Mouse (Mus musculus): ENCODE measurements around the gene Tmem51. TPM values are rescaled to one million over a fixed set of nuclear protein-coding genes. Genes with fewer than 3 reads are reported as not detected.
"Not testable (repeated sequence)": the region's sequence is repeated elsewhere in the genome, so short reads cannot be mapped to it uniquely, and the experiment has no call there.

Tmem51 gene
- polyA plus RNA-seq, 2 experiments from 2014 or later, result 0.24 to 1.5 TPM

DNA sequence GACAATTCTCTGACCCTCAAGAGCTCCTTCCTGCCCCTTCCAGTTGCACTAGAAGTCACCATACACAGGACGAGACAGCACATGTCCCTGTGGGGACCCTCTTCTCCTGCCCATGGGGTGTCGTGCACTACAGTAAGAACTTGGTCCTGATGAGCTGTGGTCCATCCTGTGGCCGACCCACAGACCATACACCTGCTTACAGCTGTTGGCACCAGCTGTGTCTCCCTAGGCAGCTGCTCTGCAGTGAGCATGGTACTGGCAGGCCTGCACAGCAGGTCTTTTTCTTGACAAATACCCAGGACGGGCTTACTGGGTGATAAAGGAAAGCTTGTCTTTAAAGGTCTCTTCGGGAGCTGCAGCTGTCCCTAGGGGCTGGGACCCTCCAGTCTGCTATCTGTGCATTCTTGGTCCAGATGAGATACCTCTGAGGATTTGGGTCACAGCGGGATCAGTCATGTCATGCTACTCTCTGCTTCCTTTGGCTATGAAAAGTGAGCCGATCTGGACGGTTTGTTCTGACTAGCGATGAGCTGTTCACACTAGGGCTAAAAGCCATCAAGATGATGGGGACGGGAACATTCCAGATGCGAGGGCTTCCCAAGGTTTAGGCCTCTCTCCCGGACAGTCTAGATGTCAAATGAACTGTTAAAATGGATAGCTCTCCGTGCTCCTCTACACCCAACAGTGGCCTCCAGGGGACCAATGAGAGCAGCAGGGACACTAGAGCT is 24.8 kb downstream of the Tmem51 start:
- ATAC-seq, result no peak

DNA sequence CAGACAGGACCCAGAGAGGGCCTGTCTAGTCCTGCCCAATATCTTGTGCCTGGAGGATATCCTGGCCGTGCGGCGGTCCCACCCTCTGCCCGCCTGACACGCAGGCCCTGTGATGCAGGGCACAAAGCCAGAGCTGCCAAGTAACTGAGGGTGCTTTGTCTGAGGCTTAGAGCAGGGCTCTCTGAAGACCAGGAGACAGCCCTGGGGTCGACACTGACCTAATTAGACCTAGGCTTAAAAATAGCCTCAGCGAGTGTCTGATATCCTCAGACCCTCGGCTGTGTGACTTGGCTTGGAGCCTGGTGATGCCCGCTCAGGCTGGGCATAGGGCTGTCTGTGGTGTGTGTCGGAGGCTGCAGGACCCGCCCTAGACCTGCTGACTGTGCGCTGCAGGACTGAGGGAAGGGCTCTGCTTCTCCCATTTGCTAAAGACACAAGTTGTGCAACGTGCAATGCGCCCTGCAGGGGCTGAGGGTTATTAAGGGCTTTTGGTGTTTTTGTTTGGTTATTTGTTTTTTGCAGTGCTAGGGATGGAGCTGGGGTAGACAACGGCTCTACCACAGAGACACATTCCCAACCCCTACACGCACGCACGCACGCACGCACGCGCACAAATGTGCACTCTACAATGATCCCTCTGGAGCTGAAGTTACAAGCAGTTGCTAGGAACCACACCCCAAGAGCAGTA is 26.4 kb downstream of the Tmem51 start:
- ATAC-seq, result no peak

GRCm38 (mm10) chr4:142055600-142055999 is 28.5 kb downstream of the Tmem51 start:
- ATAC-seq, result no peak

- no peak for ATAC-seq
Measured at GRCm38 (mm10) chr4:142054580-142054979, 29.5 kb downstream of the Tmem51 start.

DNA sequence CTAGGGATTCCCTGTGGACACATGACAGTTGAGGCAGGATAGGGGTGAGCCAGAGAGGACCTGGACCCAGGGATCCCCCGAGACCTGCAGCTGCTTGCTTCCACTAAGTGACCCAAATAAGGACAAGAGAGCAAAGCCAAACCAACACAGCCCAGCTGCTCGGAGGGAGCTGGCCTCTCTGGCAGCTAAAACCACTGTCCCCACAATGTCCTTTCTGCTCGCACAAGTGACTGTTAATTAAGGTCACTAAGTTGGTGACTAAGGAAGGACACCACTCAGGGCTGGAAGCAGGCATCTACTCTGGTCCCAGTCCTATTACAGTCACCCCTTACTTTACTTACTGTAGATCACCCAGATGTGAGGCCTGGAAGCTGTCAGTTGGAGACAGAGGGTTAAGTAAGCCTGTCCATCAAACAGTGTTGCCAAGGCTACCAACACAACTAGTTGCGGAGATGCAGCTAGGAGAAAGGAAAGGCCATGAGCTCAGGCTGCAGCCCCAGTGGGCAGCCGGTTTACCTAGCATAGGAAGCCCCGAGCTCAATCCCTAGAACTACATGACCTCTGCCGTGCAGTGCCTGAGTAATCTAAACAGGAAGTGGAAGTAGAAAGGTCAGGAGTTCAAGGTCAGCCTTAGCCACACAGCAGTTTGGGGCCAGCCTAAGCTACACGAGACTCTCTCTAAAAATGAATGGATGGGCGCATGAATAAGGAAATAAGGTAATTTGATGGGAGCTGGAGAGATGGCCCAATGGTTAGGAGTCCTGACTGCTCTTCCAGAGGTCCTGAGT is 30.2 kb downstream of the Tmem51 start:
- no peak for ATAC-seq

DNA sequence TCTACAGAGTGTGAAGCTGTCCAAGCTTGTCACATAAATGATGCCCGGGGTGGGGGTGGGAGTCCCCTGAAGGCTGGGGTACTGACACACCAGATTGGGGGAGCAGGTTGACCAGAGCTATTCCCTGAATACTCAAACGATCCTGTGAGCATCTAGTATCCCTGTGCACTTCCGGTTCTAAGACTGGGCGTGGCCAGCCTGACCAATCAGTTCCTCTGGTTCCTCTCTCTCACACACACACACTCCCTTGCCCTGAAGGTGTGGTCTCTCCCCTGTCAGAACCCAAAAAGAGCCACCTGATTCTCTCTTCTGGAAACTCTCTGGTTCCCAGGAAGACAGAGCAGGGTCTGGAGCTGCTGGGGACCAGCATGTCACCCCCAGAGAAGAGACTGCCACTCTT is 30.8 kb downstream of the Tmem51 start:
- ATAC-seq, result no peak

DNA sequence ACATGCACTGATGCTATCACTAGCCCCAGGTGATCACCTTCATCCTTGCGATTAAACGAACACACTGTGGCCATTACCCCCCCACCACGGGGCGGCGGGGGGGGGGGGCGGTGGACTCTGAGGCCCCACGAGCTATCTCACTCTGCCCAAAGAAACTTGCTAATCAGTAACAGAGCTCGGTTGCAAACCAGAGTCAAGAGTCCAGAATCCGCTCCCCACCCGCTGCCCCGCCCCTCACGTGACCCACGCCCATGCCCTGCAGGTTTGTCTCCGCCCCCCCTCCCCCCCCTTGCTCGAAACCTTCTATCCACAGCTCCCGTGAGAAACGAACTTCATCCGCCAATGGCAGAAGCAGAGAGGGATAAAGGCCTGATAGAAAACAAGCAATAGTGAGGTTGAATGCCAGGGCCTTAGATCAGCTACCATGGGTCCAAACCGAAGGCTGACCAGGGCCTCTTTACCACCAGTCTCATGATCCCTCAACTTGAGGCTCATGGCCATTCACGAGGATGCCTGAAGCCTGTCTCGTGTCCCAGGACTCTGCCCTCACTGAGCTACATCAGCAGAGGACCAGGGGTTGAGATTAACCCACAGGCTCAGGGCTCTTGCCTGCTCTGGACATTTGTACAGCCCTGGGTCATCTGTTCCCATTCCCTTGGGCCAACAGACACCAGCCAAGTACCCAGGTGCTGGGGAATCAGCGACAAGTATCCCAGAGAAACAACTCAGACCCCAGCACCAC is 31.5 kb downstream of the Tmem51 start:
- no peak for ATAC-seq

- not testable (repeated sequence) for ATAC-seq
Measured at GRCm38 (mm10) chr4:142051883-142052282, 32.2 kb downstream of the Tmem51 start.

GRCm38 (mm10) chr4:142049963-142050362 is 34.1 kb downstream of the Tmem51 start:
- ATAC-seq, result no peak

DNA sequence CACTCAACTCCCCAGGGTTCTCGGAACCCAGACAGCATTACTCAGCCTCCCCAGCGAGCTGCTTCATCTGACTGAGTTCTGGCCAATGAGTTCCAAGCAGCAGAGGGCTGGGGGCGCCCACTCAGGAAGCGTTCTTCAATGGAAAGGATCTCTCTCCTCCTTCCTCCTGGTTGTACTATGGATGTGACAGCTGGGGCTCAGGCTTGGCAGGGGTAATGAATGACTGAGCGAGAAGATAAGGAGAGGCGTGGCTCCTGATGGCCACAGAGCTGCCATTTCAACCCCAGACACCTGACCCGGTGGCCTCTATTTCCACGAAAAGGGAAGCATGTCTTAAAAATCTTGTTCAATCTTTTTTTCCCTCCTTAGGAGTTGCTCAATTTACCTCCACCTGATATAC is 35.7 kb downstream of the Tmem51 start:
- ATAC-seq, result no peak

- ATAC-seq, result no peak
Measured at GRCm38 (mm10) chr4:142047005-142047404, 37.1 kb downstream of the Tmem51 start.

GRCm38 (mm10) chr4:142046496-142046895 is 37.6 kb downstream of the Tmem51 start:
- ATAC-seq, result no peak

GRCm38 (mm10) chr4:142045595-142046163 is 38.4 kb downstream of the Tmem51 start:
- ATAC-seq, result no peak

- ATAC-seq, result no peak
Measured at GRCm38 (mm10) chr4:142044452-142044851, 39.7 kb downstream of the Tmem51 start.

DNA sequence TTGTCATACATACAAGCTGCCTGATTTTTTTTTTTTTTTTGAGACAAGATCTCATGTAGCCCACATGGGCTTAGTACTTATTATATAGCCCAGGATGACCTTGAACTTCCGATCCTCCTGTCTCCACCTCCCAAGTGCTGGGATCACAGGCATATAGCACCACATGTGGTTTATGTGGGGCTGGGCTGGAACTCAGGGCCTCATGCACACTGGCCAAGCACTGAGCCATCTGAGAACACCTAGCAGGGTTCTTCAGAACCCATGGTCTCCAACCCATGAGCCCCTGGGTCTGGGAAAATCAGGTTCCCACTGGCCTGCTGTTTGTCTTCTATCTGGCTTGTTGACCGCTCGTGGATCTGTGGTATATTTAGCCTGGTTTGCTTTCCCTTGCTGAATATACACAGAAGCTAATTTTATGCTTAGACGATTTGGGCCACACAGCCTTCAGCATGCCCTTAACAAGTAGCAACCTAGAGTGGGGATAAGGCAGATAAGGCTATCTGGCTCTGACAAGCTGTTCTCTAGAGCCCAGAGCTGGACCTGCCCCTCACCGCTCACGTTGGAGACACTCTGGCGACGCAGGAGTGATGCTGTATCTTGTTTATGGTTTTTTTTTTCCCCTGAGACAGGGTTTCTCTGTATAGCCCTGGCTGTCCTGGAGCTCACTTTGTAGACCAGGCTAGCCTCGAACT is 44.3 kb downstream of the Tmem51 start:
- no peak for ATAC-seq

- no peak for ATAC-seq
Measured at GRCm38 (mm10) chr4:142037897-142038296, 46.2 kb downstream of the Tmem51 start.

DNA sequence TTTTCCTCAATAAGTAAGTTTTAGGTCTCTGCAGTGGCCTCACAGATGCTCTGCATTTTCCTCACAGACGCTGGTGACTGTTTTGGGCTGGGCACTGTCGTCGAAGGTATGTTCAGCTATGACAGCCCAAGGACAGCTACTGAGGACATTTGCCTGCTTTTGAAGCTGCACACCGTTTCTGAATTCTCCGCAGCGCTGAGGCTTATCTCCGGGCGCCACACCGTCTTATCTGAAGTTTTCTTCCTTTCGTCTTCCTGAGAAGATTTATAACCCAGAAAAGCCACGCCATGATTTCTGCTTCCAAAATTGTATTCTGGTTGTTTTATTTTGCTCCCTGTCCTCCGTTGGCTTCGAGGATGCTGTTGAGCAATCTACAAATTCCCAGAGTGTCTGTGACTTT is 55.6 kb downstream of the Tmem51 start:
- no peak for ATAC-seq

DNA sequence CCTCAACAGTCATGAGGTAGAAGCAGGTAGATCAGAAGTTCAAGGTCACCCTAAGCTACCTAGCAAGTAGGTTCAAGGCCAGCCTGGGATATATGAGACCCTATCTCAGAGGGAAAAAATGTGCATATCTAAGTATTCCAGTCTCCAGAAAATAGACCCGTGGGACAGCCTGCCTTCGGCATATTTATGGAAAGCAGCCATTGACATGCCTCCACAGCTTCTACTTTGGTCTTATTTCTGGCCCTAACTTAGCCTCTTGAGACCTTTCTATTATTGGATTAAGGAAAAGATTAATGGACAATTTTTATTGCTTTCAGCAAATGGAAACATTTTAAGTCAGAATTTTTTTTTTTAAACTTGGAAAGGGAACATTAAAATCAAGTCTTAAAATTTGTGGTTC is 57.1 kb downstream of the Tmem51 start:
- no peak for ATAC-seq

DNA sequence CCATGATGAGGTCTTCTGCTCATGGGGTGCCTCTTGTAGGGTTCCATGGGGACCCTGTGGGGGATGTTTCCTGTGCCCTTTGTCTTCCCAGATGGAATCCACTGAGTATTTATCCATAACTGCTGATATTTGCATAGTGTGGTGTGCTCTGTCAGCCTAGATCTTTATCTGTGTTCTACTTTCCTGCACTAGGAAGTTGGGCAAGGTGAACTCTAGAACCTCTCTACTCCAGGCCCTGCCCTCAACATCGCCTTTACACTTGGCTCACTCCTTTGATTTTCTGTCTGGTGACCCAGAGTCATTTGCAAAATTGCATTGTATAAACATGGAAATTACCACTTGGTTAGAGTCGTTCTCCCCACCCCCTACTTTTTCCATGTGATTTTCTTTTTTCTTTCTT is 59.6 kb downstream of the Tmem51 start:
- no peak for ATAC-seq

- no peak for ATAC-seq
Measured at GRCm38 (mm10) chr4:142023166-142023565, 60.9 kb downstream of the Tmem51 start.

- no peak for ATAC-seq
Measured at GRCm38 (mm10) chr4:142017686-142018085, 66.4 kb downstream of the Tmem51 start.

All from activated CD4-positive, CD25-positive, alpha-beta regulatory T cell, adult 4 months (primary cell).